Mouse (Mus musculus): ENCODE measurements around the gene Cylc2.

The Cylc2 gene

GRCm38 (mm10) chr4:51216378-51216777 lies at the start of gene Cylc2:
Gene Cylc2 (plus strand): TSS chr4:51216678.
- no peak for DNase-seq (ENCODE audit: low read depth, low spot score)
